Mouse (Mus musculus) liver, embryonic 14.5 days (tissue): ENCODE results near the gene Bmp3.

Experiments
- CTCF ChIP-seq: IDR thresholded peaks from 2 replicates; pipeline ENCODE4 v1.5.1; 2016; ENCODE audit warnings: antibody characterized with exemption, low read depth, control low read depth
- EP300 ChIP-seq: IDR thresholded peaks from 2 replicates; pipeline ENCODE4 v1.6.1; 2016; ENCODE audit warnings: antibody characterized with exemption, low read depth

DNA sequence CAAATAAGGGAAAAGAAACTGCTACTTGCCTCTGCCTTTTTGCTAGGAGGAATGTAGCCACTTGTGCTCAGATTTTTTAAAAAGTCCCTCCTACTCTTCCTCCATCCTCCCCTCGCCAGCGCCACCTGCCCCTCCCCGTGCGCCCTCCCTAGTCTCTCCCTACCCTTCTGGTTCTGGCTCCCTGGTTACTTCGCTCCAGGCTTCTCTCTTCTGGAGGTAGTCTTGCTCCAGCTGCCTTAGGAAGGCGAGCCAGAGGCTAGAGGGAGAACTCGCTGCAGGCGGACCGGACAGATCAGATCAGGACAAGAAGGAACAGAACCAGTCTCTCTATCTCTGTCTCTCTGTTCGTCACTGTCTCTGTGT is at the start of gene Bmp3:
- TF ChIP-seq CTCF (no peak), EP300 (no peak)
